Mouse (Mus musculus) kidney, postnatal 10 days (tissue): ENCODE measurements at regions not wholly inside any gene's neighbourhood (a gene's known extent, or its start where the extent isn't known, plus 50 kb on each side); places are given as distances from the start of the nearest gene placed in this dataset.
"Not testable (repeated sequence)": the region's sequence is repeated elsewhere in the genome, so short reads cannot be mapped to it uniquely, and the experiment has no call there.

Source experiments
- DNase-seq: peaks from one replicate; pipeline ENCODE4 v3.0.0; 2021; ENCODE audit warnings: mixed read lengths

DNA sequence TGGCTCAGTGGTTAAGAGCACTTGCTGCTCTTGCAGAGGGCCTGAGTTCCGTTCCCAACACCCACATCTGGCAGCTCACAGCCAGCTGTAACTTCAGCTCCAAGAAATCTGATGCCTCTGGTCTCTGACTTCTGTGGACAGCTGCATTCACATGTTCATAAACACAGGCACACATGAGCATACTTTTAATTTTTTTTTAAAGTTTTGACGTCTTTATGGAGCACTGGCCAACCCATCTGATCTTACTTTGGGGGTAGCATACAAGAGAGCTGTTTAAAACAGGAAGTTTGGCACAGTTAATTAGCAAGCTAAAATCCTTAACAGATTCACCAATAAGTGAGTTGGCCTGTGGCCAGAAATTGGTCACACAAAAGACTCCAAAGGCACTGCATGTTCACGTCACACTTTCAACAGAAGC, 81.2 kb upstream of the Atl2 start:
- DNase-seq, result peak; percentile 20

DNA sequence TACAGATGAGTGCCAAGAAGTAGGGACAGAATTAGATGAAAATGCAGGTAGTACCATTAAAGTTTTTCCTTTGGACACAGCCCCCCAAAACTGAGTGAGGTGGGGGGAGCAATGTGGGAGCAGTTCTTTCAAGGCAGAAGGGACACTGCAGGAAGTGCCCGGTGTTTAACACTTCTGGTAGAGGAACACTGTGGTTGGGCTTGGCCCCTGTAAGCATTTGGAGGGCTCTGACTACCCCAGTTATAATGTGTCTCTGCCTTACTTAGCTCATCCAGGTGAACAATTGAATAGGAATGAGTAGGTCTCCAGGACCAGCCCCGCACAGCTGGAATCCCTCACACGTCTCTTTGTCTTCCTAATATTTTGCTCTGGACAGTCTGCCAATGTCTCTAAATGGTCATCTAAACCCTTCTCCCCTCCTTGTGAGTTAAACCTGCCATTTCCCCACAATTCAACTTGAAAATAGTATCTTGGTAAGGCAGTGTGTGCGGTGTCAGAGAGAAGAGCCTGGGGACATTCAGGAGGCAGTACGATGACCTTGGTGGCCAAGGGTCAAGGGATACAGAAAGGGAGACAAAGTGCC, 80.7 kb upstream of the Atl2 start:
- no peak for DNase-seq

DNA sequence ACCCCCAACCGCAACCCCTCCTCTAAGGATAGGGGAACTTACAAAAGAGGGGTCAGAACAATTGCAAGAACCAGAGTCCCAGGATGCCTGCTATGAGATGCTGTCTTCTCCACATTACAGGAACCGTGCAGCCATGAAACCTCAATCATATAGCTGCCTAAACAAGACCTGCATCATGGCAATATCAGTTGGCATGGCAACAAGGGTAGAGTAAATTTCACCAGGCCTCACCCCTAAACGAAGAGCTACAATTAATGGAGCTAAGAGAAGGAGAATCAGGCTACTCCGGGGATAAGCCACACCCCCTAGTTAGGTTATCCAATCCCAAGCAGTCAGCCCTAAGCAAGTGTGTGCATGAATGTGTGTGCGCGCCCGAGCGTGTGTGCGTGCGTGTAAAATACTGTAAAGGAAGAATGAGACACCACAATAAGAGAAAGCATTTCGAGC, 80.1 kb upstream of the Atl2 start:
- DNase-seq, result no peak

DNA sequence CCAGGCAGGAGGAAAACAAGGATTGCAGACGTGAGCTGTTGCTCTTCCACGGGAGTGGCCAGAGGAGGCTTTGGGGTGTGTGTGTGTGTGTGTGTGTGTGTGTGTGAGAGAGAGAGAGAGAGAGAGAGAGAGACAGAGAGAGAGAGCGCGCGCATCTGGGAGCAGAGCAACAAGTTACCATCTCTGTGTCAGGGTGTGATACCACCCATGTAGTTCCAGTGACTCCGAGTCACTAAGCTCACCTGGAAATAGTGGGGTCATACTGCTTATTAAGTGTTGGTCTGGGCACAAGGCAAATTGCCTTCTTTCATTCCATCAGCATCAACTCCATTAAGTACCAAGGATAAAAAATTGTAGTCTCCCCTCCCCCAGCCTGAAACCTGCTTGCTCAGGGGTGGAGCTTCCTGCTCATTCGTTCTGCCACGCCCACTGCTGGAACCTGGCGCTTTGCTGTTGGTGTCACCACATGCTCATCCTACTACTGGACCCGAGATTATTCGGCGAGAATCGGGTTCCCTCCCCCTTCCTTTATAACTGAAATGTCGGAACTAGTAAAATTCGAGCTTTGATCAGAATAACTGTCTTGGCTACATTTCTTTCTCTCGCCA, 79.3 kb upstream of the Atl2 start:
- DNase-seq, result not testable (repeated sequence)

DNA sequence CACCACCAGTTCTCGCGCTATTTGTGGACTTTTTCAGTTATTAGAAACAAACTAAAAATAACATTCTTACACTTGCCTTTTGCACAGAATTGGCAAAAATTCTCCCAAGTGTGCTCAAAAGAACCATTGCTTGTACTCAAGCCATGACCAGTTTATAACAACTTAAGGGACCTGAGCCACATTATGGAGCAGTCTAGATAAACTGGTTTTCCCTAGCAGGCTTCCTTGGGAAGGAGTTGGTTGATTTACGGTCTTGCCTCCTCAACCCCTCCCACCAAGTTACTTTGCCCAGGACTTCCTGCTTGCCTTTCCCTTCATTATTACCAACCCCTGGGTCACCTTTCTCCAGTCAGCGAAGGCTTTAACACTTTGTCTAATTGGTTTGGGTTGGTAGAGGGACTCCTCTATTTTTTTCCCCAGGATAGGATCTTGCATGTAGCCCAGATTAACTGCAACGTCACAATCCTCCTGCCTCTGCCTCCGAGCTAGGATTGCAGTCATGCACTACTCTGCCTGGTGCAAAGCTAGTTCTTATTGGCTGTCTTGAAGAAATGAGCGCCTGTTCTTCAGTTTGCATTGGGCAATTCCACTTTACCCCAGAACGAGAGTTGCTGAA, 75.9 kb upstream of the Atl2 start:
- no peak for DNase-seq

DNA sequence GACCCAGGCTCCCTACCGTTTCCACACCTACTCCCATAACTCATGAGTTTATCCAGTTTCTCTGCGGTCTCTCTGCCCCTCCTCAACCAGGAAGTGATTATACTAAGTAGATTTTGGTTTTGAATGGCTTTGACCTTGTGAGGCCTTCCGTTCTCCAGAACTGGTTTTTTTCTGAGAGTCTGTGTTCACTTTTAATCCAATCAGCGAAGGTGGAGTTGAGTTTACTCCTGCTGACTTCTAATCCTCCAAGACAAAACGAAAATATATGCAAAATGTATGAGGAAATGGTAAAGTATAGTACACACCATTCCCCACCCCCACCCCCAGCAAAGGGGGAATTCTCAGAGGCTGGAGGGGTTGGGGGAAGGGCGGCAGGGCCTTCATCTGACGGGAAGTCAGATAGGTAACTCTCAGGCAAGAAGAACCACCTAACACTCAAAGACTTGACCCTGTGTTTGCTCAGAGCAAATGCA, 73.6 kb upstream of the Atl2 start:
- no peak for DNase-seq

DNA sequence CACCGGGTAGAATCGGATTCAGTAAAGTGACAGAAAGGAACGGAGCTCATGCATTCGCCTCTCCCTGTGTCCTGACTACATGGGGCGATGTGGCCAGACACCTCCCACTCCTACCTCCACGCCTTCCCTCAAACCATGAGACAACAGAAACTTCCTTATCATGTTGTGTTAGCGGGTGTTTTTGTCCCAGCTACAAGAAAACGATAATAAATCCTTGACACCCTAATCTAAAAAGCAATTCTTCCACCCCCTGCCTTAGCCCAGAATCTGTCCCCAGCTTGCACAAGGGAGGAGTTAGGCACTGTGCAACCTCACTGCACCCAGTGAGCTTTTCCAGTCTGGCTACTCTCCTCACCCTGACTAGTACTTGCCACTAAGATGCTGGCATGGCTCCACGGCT, 72.9 kb upstream of the Atl2 start:
- no peak for DNase-seq

DNA sequence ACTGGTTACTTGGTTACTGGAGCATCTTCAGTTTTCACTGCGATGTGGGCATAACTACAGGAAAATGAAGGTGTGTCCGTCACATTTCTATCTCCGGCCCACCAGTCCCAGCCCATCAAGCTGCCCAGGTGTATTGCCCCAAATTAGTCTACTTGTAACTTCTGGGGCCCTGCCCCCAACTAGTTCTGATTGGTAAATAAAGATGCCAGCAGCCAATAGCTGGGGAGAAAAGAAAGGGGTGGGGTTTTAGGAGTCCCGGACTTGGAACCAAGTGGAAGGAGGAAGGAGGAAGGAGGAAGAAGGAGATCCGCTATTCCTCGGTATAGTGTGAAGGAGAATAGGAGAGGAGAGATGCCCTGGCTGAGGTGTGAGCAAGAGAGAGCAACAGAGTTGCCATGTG, 71.1 kb upstream of the Atl2 start:
- DNase-seq, result no peak

DNA sequence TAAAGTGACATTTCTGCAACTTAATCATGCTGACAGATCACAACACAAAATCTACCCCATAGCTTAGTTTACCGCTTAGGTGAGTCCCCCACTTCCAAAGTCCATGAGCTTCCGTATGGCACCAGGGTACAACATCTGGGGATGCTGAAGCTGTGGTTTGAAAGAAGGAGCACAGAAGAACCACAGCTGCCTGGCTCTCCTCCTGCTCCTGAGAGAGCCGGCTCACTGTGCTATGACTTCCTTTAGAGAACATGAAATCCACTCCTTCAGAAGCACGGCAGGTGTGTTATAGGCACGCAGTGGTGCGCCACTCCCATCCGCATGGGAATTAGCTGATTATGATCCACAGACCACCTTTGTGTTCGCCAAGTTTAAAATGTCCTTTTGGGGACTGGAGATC, 69.7 kb upstream of the Atl2 start:
- no peak for DNase-seq

DNA sequence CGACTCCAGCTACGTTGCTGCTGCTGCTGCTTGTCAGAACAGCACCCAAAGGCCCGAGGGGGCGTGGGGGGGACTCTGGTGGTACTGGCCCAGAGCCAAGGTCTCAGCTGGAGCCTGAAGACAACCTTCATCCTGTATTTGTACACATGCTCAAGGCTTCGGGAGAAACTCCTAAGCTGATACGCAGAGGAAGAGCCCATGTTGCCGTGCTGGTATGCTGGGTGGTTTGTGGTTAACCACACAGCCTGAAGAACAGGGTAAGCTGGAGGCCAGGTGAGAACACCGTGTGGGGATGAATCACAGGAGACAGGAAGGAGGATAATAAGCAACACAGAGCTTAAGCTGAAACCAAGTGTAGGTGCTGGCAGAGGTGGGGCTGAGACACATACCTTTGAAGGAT, 68.9 kb upstream of the Atl2 start:
- no peak for DNase-seq

DNA sequence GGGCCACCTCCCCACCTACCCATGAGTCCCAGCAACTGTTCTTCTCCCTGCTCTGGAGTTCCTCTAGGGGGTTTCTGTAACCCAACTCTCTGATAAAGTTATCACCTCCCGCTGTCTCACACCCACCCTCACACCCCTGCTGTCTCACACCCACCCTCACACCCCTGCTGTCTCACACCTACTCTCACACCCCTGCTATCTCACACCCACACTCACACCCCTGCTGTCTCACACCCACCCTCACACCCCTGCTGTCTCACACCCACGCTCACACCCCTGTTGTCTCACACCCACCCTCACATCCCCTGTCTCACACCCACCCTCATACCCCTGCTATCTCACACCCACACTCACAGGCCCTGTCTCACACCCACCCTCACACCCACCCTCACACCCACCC, 67.4 kb upstream of the Atl2 start:
- DNase-seq, result no peak

DNA sequence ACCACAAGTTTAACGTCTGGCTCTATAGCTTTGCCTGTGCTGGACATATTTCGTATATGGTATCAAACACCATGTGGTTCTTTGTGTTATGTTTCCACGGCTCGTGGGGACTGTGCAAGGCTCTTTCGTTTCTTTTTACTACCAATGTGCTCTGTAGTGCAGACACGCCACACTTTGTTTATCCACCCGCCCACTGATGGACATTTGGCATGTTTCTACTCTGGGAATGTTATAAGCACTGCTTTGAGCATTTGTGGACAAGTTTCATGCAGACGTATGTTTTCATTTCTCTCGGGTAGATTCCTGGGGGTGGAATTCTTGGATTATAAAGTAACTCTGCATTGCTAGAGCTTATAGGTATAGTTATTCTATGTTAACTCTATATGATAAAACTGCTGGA, 65.5 kb upstream of the Atl2 start:
- DNase-seq, result no peak

DNA sequence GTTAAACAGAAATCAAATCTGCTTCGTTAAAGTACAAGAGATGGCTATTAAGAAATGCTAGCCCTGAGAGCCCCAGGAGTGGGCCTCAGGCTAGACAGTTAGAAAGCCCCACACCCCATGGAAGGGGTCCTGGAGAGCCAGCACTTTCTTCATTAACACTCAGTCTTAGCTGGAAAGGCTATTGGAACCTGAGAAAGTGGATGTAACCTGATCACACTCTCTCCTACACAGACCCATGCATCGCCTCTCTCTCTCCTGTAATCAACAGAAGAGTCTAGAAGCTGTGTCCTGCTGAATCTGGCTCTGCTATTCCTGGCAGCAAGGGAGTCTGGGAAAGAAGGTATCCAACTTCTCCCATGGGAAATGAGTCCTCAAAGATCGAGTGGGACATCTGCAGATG, 64.8 kb upstream of the Atl2 start:
- DNase-seq, result no peak

DNA sequence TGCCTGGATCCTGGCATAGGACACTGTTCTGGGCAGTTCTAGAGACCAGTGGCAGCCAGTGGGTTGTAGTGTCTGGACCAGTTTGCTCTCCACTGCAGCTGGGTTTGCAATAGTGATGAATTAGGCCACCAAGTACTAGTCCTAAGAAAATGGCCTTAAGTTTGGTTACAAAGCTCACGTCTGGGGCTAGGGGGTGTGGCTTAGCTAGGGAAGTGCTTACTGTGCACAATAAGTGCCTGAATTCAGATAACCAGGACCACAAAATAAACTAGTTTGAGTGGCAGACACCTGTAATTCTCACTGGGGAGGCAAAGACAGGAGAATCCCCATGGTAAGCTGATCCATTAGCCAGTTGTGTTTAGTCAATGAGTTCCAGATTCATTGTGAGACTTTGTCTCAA, 59.3 kb upstream of the Atl2 start:
- DNase-seq, result no peak

DNA sequence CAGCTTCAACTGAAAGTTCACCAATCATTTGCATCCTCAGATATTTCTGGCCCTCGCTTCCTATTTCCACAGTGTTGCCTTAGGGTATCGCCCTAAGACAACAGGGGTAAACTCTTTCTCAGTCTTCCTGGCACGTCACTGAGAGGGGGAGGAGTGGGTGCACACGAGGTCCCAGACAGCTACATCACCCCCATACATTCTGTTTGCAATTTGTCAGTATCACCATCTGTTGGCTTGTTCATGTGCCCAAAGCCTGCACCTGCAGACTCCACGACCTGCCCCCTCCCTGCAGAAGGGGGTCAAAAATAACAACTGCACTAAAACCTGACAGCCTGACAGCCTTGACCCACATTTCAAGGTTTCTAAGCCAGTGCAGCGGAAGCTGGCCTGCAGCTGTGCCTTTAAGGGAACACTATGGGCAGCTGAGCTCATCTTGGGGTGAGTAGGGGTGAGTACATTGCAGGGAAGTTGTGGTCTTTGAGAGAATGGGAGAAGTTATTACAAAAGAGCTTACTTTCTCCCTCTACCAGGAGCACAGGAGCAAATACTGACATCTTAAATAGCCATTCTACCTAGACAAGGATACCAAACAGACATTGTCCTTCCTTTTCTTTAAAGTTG, 58.8 kb upstream of the Atl2 start:
- DNase-seq, result no peak

DNA sequence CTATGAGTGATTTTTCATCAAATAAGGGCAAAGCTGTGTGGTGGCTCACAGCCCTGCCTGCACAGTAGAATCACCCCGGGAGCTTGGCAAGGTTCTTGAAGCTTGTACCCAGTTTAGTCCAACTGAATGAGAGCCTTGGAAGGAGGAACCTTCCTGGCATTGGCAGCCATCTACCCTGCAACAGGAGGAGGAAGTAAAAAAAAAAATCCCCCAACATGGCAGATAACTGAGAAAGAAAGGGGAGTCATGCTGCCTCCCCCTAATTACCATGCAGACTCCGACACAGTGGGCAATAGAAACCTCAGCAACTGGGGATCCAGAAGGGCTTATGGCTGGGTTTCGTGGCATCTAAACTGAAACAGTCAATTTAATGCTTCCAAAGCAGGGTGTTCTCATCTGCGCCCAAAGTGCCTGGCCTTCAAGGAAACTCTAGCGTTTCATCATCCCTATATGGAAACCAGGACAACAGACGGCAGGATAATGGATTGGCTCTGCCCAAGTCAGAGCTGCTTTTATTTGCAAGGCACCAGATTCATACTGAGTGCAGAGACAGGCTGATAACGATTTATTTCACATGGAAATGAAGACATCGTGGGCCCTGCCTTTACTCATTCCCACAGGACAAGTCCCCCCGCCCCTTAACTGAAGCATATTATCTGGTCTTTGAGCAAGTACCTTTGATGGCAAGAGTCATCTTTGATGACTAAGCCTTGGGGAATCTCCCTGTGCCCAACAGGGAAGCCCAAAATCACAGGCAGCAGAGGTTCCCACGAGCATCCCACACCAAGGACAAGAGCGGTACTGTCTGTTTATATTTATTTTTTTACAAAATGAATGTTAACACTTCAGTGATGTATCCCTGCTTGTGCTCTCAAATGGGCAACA, 52.9 kb upstream of the Atl2 start:
- DNase-seq, result no peak
